Mouse (Mus musculus) CD4-positive, CD25-positive, alpha-beta regulatory T cell, adult 4 months (primary cell): Measurements from ENCODE around the gene Mob3a. TPM values are rescaled to one million over a fixed set of nuclear protein-coding genes. Genes with fewer than 3 reads are reported as not detected.
"Not testable (repeated sequence)": the region's sequence is repeated elsewhere in the genome, so short reads cannot be mapped to it uniquely, and the experiment has no call there.

Source experiments
- ATAC-seq: one replicate; pipeline ENCODE4 v1.8.0; 2017
- polyA plus RNA-seq, 2 experiments: library from polyadenylated mRNA; unstranded; fragments of 100-300 nt; shearing (Covaris generic); gene quantifications; one replicate each; pipeline ENCODE4 v1.2.1; 2017

Gene Mob3a
- polyA plus RNA-seq, 2 experiments from 2014 or later = 265 to 359 TPM

DNA sequence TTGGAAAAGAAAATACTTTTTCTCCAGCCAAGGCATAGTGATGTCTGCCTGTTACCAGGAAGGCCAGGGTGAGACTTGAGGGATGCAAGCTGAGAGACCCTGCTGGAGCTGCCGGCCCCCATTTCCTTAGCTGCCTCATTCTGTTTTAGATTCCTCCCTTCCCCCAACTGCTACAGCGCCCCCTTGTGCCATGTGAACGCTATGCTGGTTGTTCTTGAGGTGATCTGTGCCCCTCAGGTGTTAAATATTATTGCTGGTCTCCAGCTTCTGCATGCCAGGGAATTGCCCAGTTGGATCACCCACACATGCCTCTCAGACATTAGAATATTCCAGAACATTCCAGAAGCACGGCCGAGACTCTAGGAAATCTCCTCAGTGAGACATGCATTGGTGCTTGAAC is 40.6 kb downstream of the Mob3a start:
- ATAC-seq = no peak

DNA sequence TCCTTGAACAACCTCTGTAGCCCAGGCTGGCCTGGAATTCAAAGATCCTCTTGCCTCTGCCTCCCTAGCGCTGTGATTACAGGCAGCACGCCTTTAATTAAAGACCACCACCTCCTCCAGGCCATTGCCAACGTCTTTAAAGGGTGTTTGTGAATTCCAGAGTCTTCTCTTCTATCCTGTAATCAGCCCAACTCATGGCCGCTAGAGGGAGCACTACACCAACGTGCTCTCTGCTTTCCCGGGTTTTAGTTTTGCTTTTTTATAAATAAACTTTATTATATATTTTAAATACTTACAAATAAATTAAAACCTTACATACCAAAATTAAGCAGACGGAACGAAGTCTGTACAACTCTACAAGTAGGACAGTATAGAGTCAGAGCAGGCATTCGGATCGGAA is 42.6 kb downstream of the Mob3a start:
- peak; percentile 28 for ATAC-seq

DNA sequence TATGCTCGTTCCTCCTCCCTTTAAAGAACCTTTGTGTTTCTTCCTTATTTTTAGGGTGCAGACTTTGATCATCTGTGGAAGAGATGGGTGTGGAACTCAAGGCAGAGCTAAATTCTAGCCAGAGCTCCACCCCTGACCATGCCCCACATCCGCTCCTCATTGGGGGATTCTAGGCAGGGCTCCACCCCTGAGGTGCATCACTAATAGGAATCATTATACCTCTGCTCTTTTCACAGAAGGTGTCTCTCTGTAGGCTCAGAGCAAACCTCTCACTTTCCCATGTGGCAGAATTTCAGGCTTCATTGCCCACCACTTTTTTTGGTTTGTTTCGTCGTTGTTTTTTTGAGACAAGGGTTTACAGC is 43.0 kb downstream of the Mob3a start:
- peak; percentile 68 for ATAC-seq

DNA sequence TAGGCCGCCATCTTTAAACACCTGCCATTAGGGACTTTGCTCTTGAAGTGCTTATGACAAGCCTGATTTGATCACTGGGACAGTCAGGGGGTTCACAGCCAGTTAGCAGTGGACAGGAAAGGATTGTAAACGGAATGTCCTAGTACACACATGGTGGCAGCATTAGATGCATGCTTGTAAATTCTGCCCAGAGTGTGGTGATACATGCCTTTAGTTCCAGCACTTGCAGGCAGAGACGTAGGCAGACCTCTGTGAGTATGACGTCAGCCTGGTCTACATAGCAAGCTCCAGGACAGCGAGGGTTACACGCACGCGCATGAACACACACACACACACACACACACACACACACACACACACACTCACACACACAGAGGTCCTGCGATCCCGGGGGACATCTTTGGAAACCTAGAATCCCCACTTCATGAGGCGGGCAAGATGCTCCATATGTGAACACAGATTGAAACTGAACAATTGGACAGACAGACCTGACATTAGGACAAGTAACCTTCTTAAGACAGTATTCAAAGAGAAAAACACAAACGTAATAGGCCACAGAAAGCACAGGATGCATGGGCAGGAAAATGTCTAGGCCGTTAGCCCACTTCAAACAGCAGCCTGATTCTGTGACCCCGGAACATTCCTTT is 43.5 kb downstream of the Mob3a start:
- peak; percentile 34 for ATAC-seq

DNA sequence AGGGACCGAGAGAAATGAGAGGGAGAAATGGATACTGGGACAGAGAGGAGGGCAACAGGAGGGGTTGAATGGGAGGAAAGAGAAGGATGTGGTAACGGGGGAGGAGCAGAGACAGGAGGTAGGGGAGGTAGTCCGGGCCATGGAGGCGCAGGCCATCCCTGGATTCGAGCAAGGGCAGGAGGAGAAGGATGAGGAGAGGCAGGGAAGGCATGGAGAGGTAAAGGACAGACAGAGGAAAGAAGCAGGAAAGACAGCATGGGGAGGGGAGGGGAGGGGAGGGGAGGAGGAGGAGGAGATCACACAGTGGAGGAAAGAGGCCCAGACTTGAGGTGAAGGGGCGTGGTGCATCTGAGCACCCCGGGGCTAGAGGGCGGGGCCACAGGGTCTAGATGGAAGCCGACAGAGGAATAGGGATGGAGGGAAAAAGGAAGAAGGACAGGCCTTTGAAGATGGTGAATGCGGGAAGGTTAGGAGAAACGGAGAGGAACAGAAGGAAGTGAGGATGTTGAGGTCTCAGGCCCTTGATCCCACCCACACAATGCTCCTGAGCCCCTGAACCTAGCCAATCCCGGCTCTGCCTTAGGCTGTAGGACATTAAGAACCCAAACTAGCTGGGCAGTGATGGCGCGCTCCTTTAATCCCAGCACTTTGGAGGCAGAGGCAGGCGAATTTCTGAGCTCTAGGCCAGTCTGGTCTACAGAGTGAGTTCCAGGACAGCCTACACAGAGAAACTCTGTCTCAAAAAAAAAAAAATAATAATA is 44.7 kb downstream of the Mob3a start, which contains the start of gene Btbd2:
Gene Btbd2 (minus strand): TSS at position 209 of the 761 bp plus-strand sequence.
- ATAC-seq = peak; percentile 42

DNA sequence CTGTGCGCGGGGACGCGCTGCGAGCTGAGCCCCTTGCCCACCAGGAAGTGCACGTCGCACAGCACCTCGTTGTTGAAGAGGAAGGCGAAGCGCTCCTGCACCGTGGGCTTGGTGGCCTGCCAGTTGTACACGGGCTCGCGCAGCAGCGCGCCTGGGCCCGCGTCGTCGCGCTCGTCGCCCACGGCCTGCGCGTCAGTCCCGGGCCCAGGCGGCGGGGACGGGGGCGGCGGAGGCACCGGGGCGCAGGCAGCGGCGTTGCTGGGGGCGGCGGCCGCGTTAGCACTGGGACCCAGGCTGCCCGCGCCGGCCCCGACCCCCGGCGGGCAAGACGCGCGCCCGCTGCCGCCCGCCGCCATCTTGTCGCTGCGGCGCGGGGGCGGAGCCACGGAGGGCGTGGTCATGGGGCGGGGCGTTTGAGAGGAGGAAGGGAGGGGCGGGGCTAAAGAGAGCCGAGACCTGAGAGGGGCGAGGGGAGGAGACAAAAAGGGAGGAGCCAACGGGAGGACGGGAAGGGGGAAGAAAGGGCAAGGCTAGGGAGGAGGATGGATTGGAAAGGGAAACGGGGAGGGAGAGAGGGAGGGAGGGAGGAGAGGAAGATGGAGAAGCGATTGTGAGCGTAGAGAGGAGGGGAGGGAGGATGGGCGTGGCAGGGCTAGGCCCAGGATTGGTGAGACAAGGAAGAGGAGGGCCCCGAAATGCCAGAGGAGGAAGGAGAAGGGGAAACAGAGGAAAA is 45.5 kb downstream of the Mob3a start:
- peak; percentile 59 for ATAC-seq

DNA sequence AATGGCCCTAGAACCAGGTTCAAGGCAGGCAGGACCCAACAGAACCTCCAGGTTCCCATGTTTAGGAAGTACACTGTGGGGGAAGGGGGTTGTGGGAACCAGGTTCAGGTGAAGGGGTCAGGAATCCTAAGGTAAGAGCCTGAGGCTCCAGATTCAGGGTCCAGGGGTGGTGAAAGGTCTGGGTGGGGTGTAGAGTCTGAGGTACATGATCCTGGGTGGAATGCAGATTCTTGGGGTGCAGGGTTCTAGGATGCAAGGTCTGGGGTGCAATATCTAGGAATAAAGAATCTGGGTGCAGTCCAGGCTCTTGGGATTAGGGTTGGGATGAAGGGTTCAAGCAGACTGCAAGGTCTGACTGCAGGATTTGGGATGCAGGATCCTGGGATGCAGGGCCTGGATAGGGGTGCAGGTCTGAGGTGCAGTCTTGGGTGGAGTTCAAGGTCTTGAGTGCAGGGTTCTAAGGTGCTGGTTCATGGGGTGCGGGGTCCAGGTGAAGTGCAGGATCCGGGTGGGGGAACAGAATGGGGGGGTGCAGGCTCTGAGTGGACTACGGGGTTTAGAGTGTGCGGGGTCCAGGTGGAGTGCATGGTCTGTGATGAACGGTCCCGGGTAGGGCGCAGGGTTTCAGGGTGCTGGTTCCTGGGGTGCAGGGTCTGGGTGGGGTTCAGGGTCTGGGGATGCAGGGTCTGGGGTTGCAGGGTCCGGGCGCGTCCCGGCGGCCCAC is 46.2 kb downstream of the Mob3a start:
- no peak for ATAC-seq

DNA sequence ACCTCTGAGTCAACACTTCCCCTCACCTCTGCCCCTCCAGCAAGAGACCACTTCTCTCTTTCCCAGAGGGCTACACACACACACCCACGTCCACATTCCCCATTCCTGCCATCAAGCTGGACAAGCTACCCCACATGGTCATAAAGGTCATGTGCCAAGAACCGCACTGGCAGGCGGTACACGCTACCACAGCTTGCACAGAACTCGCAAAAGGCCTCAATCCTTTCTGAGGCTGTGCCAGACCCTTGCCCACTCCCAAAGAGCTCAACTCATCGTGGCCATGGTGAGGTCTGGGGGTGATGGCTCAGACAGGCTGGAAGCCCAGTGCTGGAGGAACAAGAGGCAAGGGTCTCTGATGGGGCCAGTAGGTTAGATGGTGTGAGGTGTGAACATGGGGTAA is 46.9 kb downstream of the Mob3a start:
- ATAC-seq = no peak

DNA sequence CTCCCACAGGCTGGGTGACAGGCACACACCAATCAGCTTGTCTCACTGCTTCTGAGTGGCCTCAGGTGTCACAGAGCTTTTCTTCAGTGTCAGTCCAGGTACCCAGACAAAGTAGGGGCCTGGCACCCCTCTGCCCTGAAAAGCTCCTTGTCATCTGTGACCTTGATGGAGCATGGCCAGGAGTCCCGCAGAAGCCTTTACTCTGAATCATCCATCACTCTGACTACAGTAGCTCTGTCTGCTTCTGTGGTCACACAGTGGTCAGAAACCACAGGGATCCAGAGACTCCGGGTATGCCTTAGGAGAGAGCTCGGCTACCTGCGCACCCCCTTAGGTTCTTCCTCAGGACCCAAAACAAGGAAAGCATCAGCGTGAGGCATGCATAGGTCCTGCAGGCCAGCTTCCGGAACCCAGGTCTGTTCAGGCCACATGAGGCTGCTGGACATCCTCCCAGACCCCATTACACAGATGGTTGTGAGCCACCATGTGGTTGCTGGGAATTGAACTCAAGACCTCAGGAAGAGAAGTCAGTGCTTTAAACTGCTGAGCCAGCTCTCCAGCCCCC is 48.5 kb downstream of the Mob3a start:
- ATAC-seq = no peak

DNA sequence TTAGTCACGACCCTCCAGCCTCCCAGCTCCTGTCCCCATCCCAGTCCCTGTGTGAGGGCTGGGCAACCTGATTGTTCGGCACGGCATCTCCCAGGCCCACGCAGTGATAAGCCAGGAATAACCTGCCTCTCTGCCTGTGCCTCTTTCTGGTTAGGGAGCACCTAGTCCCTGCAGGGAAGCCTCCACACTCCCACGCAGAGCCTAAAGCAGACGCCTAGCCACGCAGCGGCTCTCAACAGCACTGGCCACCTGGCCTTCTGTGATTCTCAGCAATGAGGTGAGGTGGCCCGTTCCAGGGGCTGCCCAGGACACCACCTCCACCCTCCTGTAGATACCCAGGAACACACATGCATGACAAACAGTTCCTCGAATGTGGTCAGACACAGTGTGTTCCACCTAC is 51.4 kb downstream of the Mob3a start:
- no peak for ATAC-seq

DNA sequence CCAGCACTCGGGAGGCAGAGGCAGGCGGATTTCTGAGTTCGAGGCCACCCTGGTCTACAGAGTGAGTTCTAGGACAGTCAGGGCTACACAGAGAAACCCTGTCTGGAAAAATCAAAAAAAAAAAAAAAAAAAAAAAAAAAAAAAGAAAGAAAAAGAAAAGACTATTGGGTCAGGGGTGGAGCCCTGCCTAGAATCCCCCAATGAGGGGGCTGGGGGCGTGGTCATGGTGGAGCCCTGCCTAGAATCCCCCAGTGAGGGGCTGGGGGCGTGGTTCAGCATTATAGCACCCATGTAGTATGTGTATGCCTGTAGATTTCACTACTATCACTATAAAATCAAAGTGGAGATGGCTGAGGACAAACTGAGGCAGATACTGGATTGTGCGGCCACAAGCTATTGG is 51.9 kb downstream of the Mob3a start:
- not testable (repeated sequence) for ATAC-seq

DNA sequence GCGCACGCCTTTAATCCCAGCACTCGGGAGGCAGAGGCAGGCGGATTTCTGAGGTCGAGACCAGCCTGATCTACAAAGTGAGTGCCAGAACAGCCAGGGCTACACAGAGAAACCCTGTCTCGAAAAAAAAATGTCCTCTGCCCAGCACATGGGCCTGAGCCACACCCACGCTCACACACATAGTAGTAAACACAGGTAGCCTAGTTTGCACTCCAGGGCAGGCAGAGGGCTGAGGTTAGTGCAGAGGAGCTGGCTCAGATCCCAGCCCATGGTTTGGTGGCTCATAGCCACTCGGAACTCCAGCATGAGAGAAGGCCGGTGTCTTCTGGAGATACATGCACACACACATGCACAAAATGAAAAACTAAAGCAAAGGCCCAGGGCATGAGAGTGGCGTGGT is 54.8 kb downstream of the Mob3a start:
- ATAC-seq = no peak

DNA sequence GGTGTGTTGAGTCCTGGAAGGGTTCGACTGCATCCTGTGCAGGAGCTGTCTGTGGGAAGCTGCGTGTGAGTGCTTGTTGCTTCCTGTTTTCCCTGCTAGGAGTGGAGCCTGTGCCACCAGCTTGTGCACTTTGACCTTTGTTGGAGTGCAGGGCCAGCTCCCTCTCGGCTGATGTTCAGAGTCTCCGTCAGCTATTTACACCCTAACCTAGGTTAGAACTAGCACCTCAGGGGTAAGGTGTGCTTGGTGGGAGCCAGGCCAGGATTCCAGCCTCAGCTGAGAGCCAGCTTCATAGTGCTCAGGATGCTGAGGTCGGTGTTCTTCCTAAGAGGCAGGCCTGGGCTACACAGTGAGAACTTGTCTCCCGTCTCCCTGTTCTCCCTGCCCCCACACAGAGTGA is 66.4 kb downstream of the Mob3a start:
- ATAC-seq = no peak

Other genes starting within 250 kb of the Mob3a start
- gene Onecut3, start 207.1 kb downstream of the Mob3a start, polyA plus RNA-seq = not detected
- gene Atp8b3, start 162.9 kb downstream of the Mob3a start, polyA plus RNA-seq = not detected
- 10 to 100 TPM; 13.6 to 16.4 TPM for gene Rexo1, start 140.4 kb downstream of the Mob3a start, polyA plus RNA-seq
- 1 to 10 TPM; 7.2 to 10.0 TPM for gene Klf16, start 124.7 kb downstream of the Mob3a start, polyA plus RNA-seq
- 1 to 10 TPM; 2.3 to 9.7 TPM for gene Abhd17a, start 111.6 kb downstream of the Mob3a start, polyA plus RNA-seq
- gene Scamp4, start 99.1 kb downstream of the Mob3a start, polyA plus RNA-seq = 100 to 1,000 TPM in 1 of 2 experiments, 10 to 100 TPM in 1; 98.1 to 145 TPM
- gene Adat3, start 99.1 kb downstream of the Mob3a start, polyA plus RNA-seq = 1 to 10 TPM; 1.7 to 3.6 TPM
- gene Gm49322, start 96.0 kb downstream of the Mob3a start, polyA plus RNA-seq = 10 to 100 TPM; 11.1 to 13.6 TPM
- gene Csnk1g2, start 79.1 kb downstream of the Mob3a start, polyA plus RNA-seq = 10 to 100 TPM in 1 of 2 experiments, 1 to 10 TPM in 1; 6.9 to 12.8 TPM
- 1 to 10 TPM; 7.2 to 7.3 TPM for gene Btbd2, start 44.9 kb downstream of the Mob3a start, polyA plus RNA-seq
- 10 to 100 TPM; 37.3 to 51.7 TPM for gene Mknk2, start 23.9 kb downstream of the Mob3a start, polyA plus RNA-seq
- 100 to 1,000 TPM in 1 of 2 experiments, 10 to 100 TPM in 1; 89.2 to 116 TPM for gene Izumo4, start 207 bp upstream of the Mob3a start, polyA plus RNA-seq
- gene Ap3d1, start 40.3 kb upstream of the Mob3a start, polyA plus RNA-seq = 10 to 100 TPM; 26.7 to 29.1 TPM
- gene Dot1l, start 53.2 kb upstream of the Mob3a start, polyA plus RNA-seq = 10 to 100 TPM; 13.4 to 15.5 TPM
- gene Sf3a2, start 96.2 kb upstream of the Mob3a start, polyA plus RNA-seq = 10 to 100 TPM; 12.3 to 13.2 TPM
- gene Plekhj1, start 96.6 kb upstream of the Mob3a start, polyA plus RNA-seq = 100 to 1,000 TPM; 106 to 120 TPM
- gene Amh, start 103.3 kb upstream of the Mob3a start, polyA plus RNA-seq = not detected
- gene Jsrp1, start 111.5 kb upstream of the Mob3a start, polyA plus RNA-seq = not detected
- gene Oaz1, start 124.7 kb upstream of the Mob3a start, polyA plus RNA-seq = 1,000 to 10,000 TPM; 1,727 to 2,219 TPM
- gene Lingo3, start 142.1 kb upstream of the Mob3a start, polyA plus RNA-seq = not detected
- 100 to 1,000 TPM; 198 to 233 TPM for gene Lsm7, start 153.2 kb upstream of the Mob3a start, polyA plus RNA-seq
- gene Sppl2b, start 153.3 kb upstream of the Mob3a start, polyA plus RNA-seq = 10 to 100 TPM; 12.2 to 22.2 TPM
- not detected for gene Tmprss9, start 169.9 kb upstream of the Mob3a start, polyA plus RNA-seq
- 100 to 1,000 TPM; 212 to 257 TPM for gene Timm13, start 199.0 kb upstream of the Mob3a start, polyA plus RNA-seq
- gene Lmnb2, start 216.3 kb upstream of the Mob3a start, polyA plus RNA-seq = 1 to 10 TPM; 3.3 to 4.7 TPM
- gene Gadd45b, start 228.1 kb upstream of the Mob3a start, polyA plus RNA-seq = 10 to 100 TPM; 25.3 to 38.9 TPM